24 mouse cellular contexts compared by ENCODE assay signal in the genomic region with DNA sequence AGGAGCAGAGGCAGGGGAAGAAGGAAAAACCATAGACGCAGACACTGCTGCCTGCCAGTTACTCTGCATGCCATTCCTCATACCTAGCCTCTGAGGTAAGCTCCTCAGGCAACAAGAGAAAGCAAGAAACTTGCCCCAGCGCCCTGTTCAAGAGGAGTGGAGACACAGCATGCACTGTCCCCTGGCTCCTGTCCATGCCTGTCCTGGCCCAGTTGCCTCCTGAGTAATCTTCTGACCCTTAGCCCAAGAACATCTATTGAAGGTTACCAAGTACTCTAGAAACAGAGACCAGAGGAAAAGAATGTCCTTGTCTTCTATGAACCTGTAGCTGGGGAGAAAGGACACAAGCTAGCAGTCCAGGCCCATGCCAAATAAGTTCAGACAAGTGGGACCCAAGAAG. TPM values are rescaled to one million over a fixed set of nuclear protein-coding genes. Genes with fewer than 3 reads are reported as not detected.
A peak's percentile ranks its signal among the peaks of the same experiment; 100 is the strongest.
DNase-seq lines count a peak whose midpoint lies in the region; ATAC-seq and TF ChIP-seq lines count a peak whose summit lies in the region.
"Had no signal": no experiment of that assay in that cellular context is flagged by ENCODE, and none has a peak within 500 bp of the region (broad histone marks: within the 10 kb centered on the region; RNA-seq: fewer than 3 reads in every experiment).

No protein-coding gene starts in this region.

- H3K36me3 ChIP-seq in kidney, adult 2 months (ENCODE audit: control insufficient read depth, insufficient read depth, low read length) = no peaks in the 10 kb centered on the region
- H3K36me3 ChIP-seq in kidney, embryonic 15.5 days = no peaks in the 10 kb centered on the region
- H3K36me3 ChIP-seq: embryonic facial prominence, embryonic 12.5 days; embryonic facial prominence, embryonic 15.5 days; hindbrain, embryonic 12.5 days; hindbrain, embryonic 15.5 days had no signal

- TF ChIP-seq POLR2A in kidney, adult 2 months (IDR thresholded peaks at IDR 0.05; ENCODE audit: low read depth, low read length) = no peak

- H3K4me3 ChIP-seq in kidney, adult 2 months (ENCODE audit: insufficient read depth, low read depth, low read length) = no peak overlapping the region
- H3K4me3 ChIP-seq in kidney, embryonic 15.5 days (replicated peaks) = no peak overlapping the region
- H3K4me3 ChIP-seq: embryonic facial prominence, embryonic 12.5 days; embryonic facial prominence, embryonic 15.5 days; gastrocnemius, adult 2 months; hindbrain, embryonic 12.5 days; hindbrain, embryonic 15.5 days had no signal

- DNase-seq in adrenal gland, postnatal 36 days = peak; percentile 30 to 38
- no peak for DNase-seq in adrenal gland, postnatal 25 days
- peak; percentile 41 for DNase-seq in kidney, adult 2 months
- DNase-seq in kidney, postnatal 25 days = peak; percentile 10 to 50
- no peak for DNase-seq in kidney, postnatal 14 days
- DNase-seq: cerebellum, adult 11 months; cerebellum, adult 2 months; cerebellum, adult 9-11 months; cerebellum, postnatal 25 days; forebrain, postnatal 0 days; gastrocnemius, adult 2 months; gastrocnemius, postnatal 14 days; heart, adult 11 months had no signal

- ATAC-seq in kidney, embryonic 15.5 days (replicated peaks; ENCODE audit: low FRiP score) = no peak
- ATAC-seq: CD4-positive, CD25-positive, alpha-beta regulatory T cell, adult 4 months; forebrain, embryonic 14.5 days; forebrain, postnatal 0 days had no signal

- no peaks in the 10 kb centered on the region for H3K27me3 ChIP-seq in kidney, adult 2 months (replicated peaks; ENCODE audit: control insufficient read depth, insufficient read depth, low read length)
- no peaks in the 10 kb centered on the region for H3K27me3 ChIP-seq in kidney, embryonic 15.5 days
- H3K27me3 ChIP-seq: embryonic facial prominence, embryonic 15.5 days; hindbrain, embryonic 15.5 days had no signal

- no peak for TF ChIP-seq CTCF in kidney, adult 2 months (conservative IDR thresholded peaks at IDR 0.05; ENCODE audit: insufficient read depth, insufficient read length, low read depth, low read length)

- H3K4me2 ChIP-seq in kidney, embryonic 15.5 days = no peak overlapping the region
- H3K4me2 ChIP-seq: embryonic facial prominence, embryonic 12.5 days; embryonic facial prominence, embryonic 15.5 days; heart, embryonic 11.5 days; hindbrain, embryonic 12.5 days; hindbrain, embryonic 15.5 days had no signal

- H3K27ac ChIP-seq in kidney, adult 2 months (ENCODE audit: insufficient read depth, low read depth, low read length) = no peak overlapping the region
- H3K27ac ChIP-seq in kidney, embryonic 15.5 days = no peak overlapping the region
- H3K27ac ChIP-seq: embryonic facial prominence, embryonic 12.5 days; embryonic facial prominence, embryonic 15.5 days; gastrocnemius, adult 2 months; hindbrain, embryonic 12.5 days; hindbrain, embryonic 15.5 days had no signal

- no peaks in the 10 kb centered on the region for H3K4me1 ChIP-seq in kidney, adult 2 months (ENCODE audit: control insufficient read depth, insufficient read depth, low read length)
- no peaks in the 10 kb centered on the region for H3K4me1 ChIP-seq in kidney, embryonic 15.5 days
- H3K4me1 ChIP-seq: embryonic facial prominence, embryonic 12.5 days; embryonic facial prominence, embryonic 15.5 days; hindbrain, embryonic 12.5 days had no signal

- H3K9ac ChIP-seq in kidney, embryonic 15.5 days = no peak overlapping the region
- H3K9ac ChIP-seq: embryonic facial prominence, embryonic 12.5 days; embryonic facial prominence, embryonic 15.5 days; forebrain, postnatal 0 days; hindbrain, embryonic 12.5 days; hindbrain, embryonic 15.5 days had no signal

- H3K9me3 ChIP-seq in kidney, embryonic 15.5 days (replicated peaks) = no peaks in the 10 kb centered on the region
- H3K9me3 ChIP-seq: embryonic facial prominence, embryonic 12.5 days; embryonic facial prominence, embryonic 15.5 days; hindbrain, embryonic 12.5 days; hindbrain, embryonic 15.5 days had no signal

- WGBS in kidney, adult 2 months = 67% methylated on average over 2 of the region's 2 CpGs
- 82% methylated on average over 2 of the region's 2 CpGs for WGBS in kidney, embryonic 15.5 days

RNA-seq across cellular contexts. Expression of a gene that starts 15.9 kb away (rescaled TPM):
- 10 to 100 TPM in 1 of 2 experiments, 1 to 10 TPM in 1; 9.0 to 15.4 TPM for total RNA-seq in adrenal gland, postnatal 36 days (2021)
- 9.4 and 9.7 TPM in 2 replicates for total RNA-seq in adrenal gland, postnatal 25 days (2021)
- polyA plus RNA-seq in kidney, adult 2 months (2012; rRNA removed) = 0.36 and 0.57 TPM in 2 replicates
- polyA plus RNA-seq in kidney, embryonic 15.5 days (2015; fragmentation: Nextera tagmentation; extraction: Ambion mirVana) = 4.2 and 6.9 TPM in 2 replicates
- total RNA-seq: common myeloid progenitor, adult 5-6 weeks; hematopoietic stem cell, adult 5-6 weeks; MEL had no signal
- polyA plus RNA-seq: CD4-positive, CD25-positive, alpha-beta regulatory T cell, adult 4 months had no signal

Comparison
In these comparisons a context has a peak if more than half of its experiments do, and no peak if none do; other contexts are left out.
1. DNase-seq: peak in adrenal gland, postnatal 36 days (2 of 2), kidney, adult 2 months (single experiment) and kidney, postnatal 25 days (2 of 2); none in adrenal gland, postnatal 25 days (single experiment) and kidney, postnatal 14 days (single experiment).